Mouse (Mus musculus): Measurements from ENCODE around the gene Ablim1.

- no peak for TF ChIP-seq CTCF (IDR thresholded peaks at IDR 0.05; ENCODE audit: low read depth)
- TF ChIP-seq EP300 (optimal IDR thresholded peaks at IDR 0.05), result no peak
These were observed 143.8 kb downstream of the Ablim1 start for GRCm38 (mm10) chr19:57170880-57171279.

Measured in stomach, postnatal 0 days (tissue).